Comparison of ENCODE assay signal across 14 mouse cellular contexts in genomic region chr8:127088372-127088771, GRCm38 (mm10). TPM values are rescaled to one million over a fixed set of nuclear protein-coding genes. Genes with fewer than 3 reads are reported as not detected.
DNase-seq lines count a peak whose midpoint lies in the region; ATAC-seq and TF ChIP-seq lines count a peak whose summit lies in the region.
"Had no signal": no experiment of that assay in that cellular context is flagged by ENCODE, and none has a peak within 500 bp of the region (broad histone marks: within the 10 kb centered on the region; RNA-seq: fewer than 3 reads in every experiment).

No protein-coding gene starts in this region.

- H3K4me2 ChIP-seq in intestine, embryonic 14.5 days (ENCODE audit: low read length) = 0 out of 2 replicates have a peak overlapping the region, but pooled peaks have one; percentile 7
- H3K4me2 ChIP-seq in intestine, postnatal 0 days (replicated peaks; ENCODE audit: low read depth) = no peak overlapping the region
- H3K4me2 ChIP-seq in hindbrain, embryonic 14.5 days (replicated peaks) = no peak overlapping the region; the same call in 1 of the 2 replicates
- H3K4me2 ChIP-seq: lung, embryonic 15.5 days had no signal

- H3K36me3 ChIP-seq in intestine, embryonic 14.5 days (ENCODE audit: control insufficient read depth, insufficient read depth, low read length) = no peaks in the 10 kb centered on the region
- H3K36me3 ChIP-seq in intestine, postnatal 0 days (ENCODE audit: control insufficient read depth, insufficient read depth) = no peaks in the 10 kb centered on the region
- H3K36me3 ChIP-seq in hindbrain, embryonic 14.5 days (replicated peaks; ENCODE audit: control insufficient read depth, insufficient read depth) = no peaks in the 10 kb centered on the region
- H3K36me3 ChIP-seq: lung, embryonic 15.5 days had no signal

- WGBS in intestine, embryonic 14.5 days = 8% methylated on average over 8 of the region's 9 CpGs
- 21% methylated on average over 9 of the region's 9 CpGs for WGBS in intestine, postnatal 0 days
- WGBS in hindbrain, embryonic 14.5 days = 21% methylated on average over 9 of the region's 9 CpGs

- H3K4me1 ChIP-seq in intestine, embryonic 14.5 days (replicated peaks; ENCODE audit: control insufficient read depth, insufficient read depth, low read length) = peaks cover 55% of the 10 kb centered on the region
- H3K4me1 ChIP-seq in intestine, postnatal 0 days (replicated peaks; ENCODE audit: control insufficient read depth, insufficient read depth, low read length) = 0 out of 2 replicates have a peak, but pooled peaks cover 13% of the 10 kb centered on the region
- H3K4me1 ChIP-seq in hindbrain, embryonic 14.5 days (replicated peaks; ENCODE audit: control insufficient read depth, insufficient read depth, low read length) = peaks cover 29% of the 10 kb centered on the region

- no peak for ATAC-seq in intestine, embryonic 14.5 days (replicated peaks; ENCODE audit: low FRiP score, low TSS enrichment, low read depth)
- no peak for ATAC-seq in intestine, postnatal 0 days
- no peak for ATAC-seq in hindbrain, embryonic 14.5 days (ENCODE audit: low FRiP score)

- DNase-seq in intestine, embryonic 14.5 days (ENCODE audit: low spot score) = no peak
- DNase-seq in embryo, embryonic 11 days = peak; percentile 60
- no peak for DNase-seq in hindbrain, embryonic 14.5 days (ENCODE audit: low spot score)
- DNase-seq in mesoderm, embryonic 11.5 days (ENCODE audit: low read depth, low spot score) = peak; percentile 63
- DNase-seq in spleen, postnatal 4 days (ENCODE audit: low spot score in 2 of 2) = no peak
- no peak for DNase-seq in cerebellum, postnatal 36 days
- DNase-seq in right cerebral cortex, postnatal 10 days (ENCODE audit: low spot score in 2 of 2) = no peak
- DNase-seq: gastrocnemius, postnatal 10 days; layer of hippocampus, adult 9-11 months; right cerebral cortex, postnatal 14 days; thymus, postnatal 14 days had no signal

- H3K9ac ChIP-seq in intestine, embryonic 14.5 days (ENCODE audit: low read length) = no peak overlapping the region
- no peak overlapping the region for H3K9ac ChIP-seq in intestine, postnatal 0 days (ENCODE audit: low read depth, low read length)
- no peak overlapping the region for H3K9ac ChIP-seq in hindbrain, embryonic 14.5 days
- H3K9ac ChIP-seq: lung, embryonic 15.5 days had no signal

- no peak overlapping the region for H3K27ac ChIP-seq in intestine, embryonic 14.5 days (ENCODE audit: low read depth)
- H3K27ac ChIP-seq in intestine, postnatal 0 days (ENCODE audit: low read depth, low read length) = no peak overlapping the region
- 0 out of 2 replicates have a peak overlapping the region, but pooled peaks have one; percentile 35 for H3K27ac ChIP-seq in hindbrain, embryonic 14.5 days

- H3K4me3 ChIP-seq in intestine, embryonic 14.5 days (ENCODE audit: low read depth, low read length) = no peak overlapping the region
- H3K4me3 ChIP-seq in intestine, postnatal 0 days (ENCODE audit: low read depth, low read length) = no peak overlapping the region
- no peak overlapping the region for H3K4me3 ChIP-seq in hindbrain, embryonic 14.5 days (replicated peaks; ENCODE audit: low read length)
- H3K4me3 ChIP-seq: erythroblast, embryonic 14.5 days; lung, embryonic 15.5 days had no signal

- no peaks in the 10 kb centered on the region for H3K9me3 ChIP-seq in intestine, embryonic 14.5 days (ENCODE audit: control insufficient read depth, low read length)
- H3K9me3 ChIP-seq in intestine, postnatal 0 days (ENCODE audit: control insufficient read depth) = no peaks in the 10 kb centered on the region
- H3K9me3 ChIP-seq in hindbrain, embryonic 14.5 days (ENCODE audit: control insufficient read depth, low read length) = no peaks in the 10 kb centered on the region
- H3K9me3 ChIP-seq: lung, embryonic 15.5 days had no signal

- TF ChIP-seq CTCF in intestine, postnatal 0 days (IDR thresholded peaks at IDR 0.05; ENCODE audit: low read depth) = no peak

- H3K27me3 ChIP-seq in intestine, embryonic 14.5 days (replicated peaks; ENCODE audit: control insufficient read depth, insufficient read depth, low read length) = no peaks in the 10 kb centered on the region
- H3K27me3 ChIP-seq in intestine, postnatal 0 days (replicated peaks; ENCODE audit: control insufficient read depth, insufficient read depth, low read length) = no peaks in the 10 kb centered on the region
- no peaks in the 10 kb centered on the region for H3K27me3 ChIP-seq in hindbrain, embryonic 14.5 days (ENCODE audit: control insufficient read depth, insufficient read depth, low read length)
- H3K27me3 ChIP-seq: lung, embryonic 15.5 days had no signal

RNA-seq across cellular contexts. Expression of gene Pard3, which starts 24.7 kb away (rescaled TPM):
- 33.4 and 36.6 TPM in 2 replicates for polyA plus RNA-seq in intestine, embryonic 14.5 days (2014; fragmentation: Nextera tagmentation; extraction: Ambion mirVana)
- 12.5 and 14.2 TPM in 2 replicates for polyA plus RNA-seq in intestine, postnatal 0 days (2015; fragmentation: Nextera tagmentation; extraction: Ambion mirVana)
- 23.5 and 25.5 TPM in 2 replicates for polyA plus RNA-seq in hindbrain, embryonic 14.5 days (2014; fragmentation: Nextera tagmentation; extraction: Ambion mirVana)

Comparison
In these comparisons a context has a peak if more than half of its experiments do, and no peak if none do; other contexts are left out.
1. DNase-seq: peak in embryo, embryonic 11 days (single experiment) and mesoderm, embryonic 11.5 days (single experiment); none in intestine, embryonic 14.5 days (single experiment), hindbrain, embryonic 14.5 days (single experiment), spleen, postnatal 4 days (0 of 2), cerebellum, postnatal 36 days (0 of 2) and right cerebral cortex, postnatal 10 days (0 of 2).